Mouse (Mus musculus) liver, adult 2 months (tissue): ENCODE results near the gene Cct8l1. TPM values are rescaled to one million over a fixed set of nuclear protein-coding genes. Genes with fewer than 3 reads are reported as not detected.

ENCODE experiments used
- DNase-seq: peaks from one replicate; pipeline ENCODE4 v3.0.0-alpha.2; 2011; ENCODE audit warnings: low read depth, low spot score; ENCODE audit errors: extremely low read depth
- H3K27ac ChIP-seq: fragments of 200-500 bp; replicated peaks from 2 replicates; pipeline ENCODE4 v1.5.1; 2012; ENCODE audit warnings: low read depth, mild to moderate bottlenecking, control low read depth, inconsistent platforms, low read length; ENCODE audit not compliant: insufficient read depth
- H3K27me3 ChIP-seq: fragments of 200-500 bp; 2 replicates; pipeline ENCODE4 v1.6.1; 2012; ENCODE audit warnings: mild to moderate bottlenecking, moderate library complexity, low read length, inconsistent platforms; ENCODE audit not compliant: control insufficient read depth, insufficient read depth
- H3K36me3 ChIP-seq: fragments of 200-500 bp; 2 replicates; pipeline ENCODE4 v1.6.1; 2012; ENCODE audit warnings: low read length, inconsistent platforms; ENCODE audit not compliant: control insufficient read depth, insufficient read depth
- H3K4me1 ChIP-seq: fragments of 200-500 bp; 2 replicates; pipeline ENCODE4 v1.6.1; 2011; ENCODE audit warnings: low read length; ENCODE audit not compliant: control insufficient read depth, insufficient read depth
- H3K4me3 ChIP-seq: fragments of 200-500 bp; 2 replicates; pipeline ENCODE4 v1.5.1; 2011; ENCODE audit warnings: low read depth, mild to moderate bottlenecking, control low read depth, low read length, moderate library complexity; ENCODE audit not compliant: insufficient read depth
- H3K79me2 ChIP-seq: fragments of 200-500 bp; 2 replicates; pipeline ENCODE4 v1.6.1; 2012; ENCODE audit warnings: inconsistent platforms, mild to moderate bottlenecking, low read length, moderate library complexity; ENCODE audit not compliant: control insufficient read depth, insufficient read depth
- H3K9ac ChIP-seq: fragments of 200-500 bp; 2 replicates; pipeline ENCODE4 v1.6.1; 2012; ENCODE audit warnings: low read depth, mild to moderate bottlenecking, control low read depth, inconsistent platforms, low read length
- CTCF ChIP-seq: fragments of 200-500 bp; IDR thresholded peaks from 2 replicates; pipeline ENCODE4 v1.5.1; 2011; ENCODE audit warnings: low read depth, low read length, control low read depth
- POLR2A ChIP-seq: fragments of 200-500 bp; IDR thresholded peaks from 2 replicates; pipeline ENCODE4 v1.6.1; 2011; ENCODE audit warnings: low read length, control low read depth; ENCODE audit not compliant: insufficient read depth; ENCODE audit errors: extremely low read depth
- WGBS: fragments of 180-500 bp; shearing (Covaris S2); methylation state at CpG from one replicate; pipeline ENCODE4 v1.1.7; 2018; 5-methylcytosine and 5-hydroxymethylcytosine counted together
- polyA plus RNA-seq: library from polyadenylated mRNA; depleted of rRNA; stranded (reverse); fragments of >200 nt; gene quantifications from 2 replicates; pipeline ENCODE4 v1.2.3, GENCODE M21; 2012
- total RNA-seq: library from RNA; depleted of rRNA; stranded (reverse); fragments of >200 nt; gene quantifications from 2 replicates; pipeline ENCODE4 v1.2.3, GENCODE M21; 2014

The Cct8l1 gene
- total and polyA plus RNA-seq, 2 experiments, result not detected

GRCm38 (mm10) chr5:25497720-25498345, 18.0 kb upstream of the Cct8l1 start:
- Histone ChIP-seq H3K4me1 (peaks cover 6% of the 10 kb centered on the region; the same call in 1 of the 2 replicates), H3K27me3 (no peaks in the 10 kb centered on the region), H3K9ac (peak overlapping the region; percentile 98), H3K36me3 (peaks cover 1% of the 10 kb centered on the region; the same call in 1 of the 2 replicates), H3K4me3 (peak overlapping the region; percentile 98), H3K79me2 (peaks cover 14% of the 10 kb centered on the region; the same call in 1 of the 2 replicates), H3K27ac (peak overlapping the region; percentile 91)
- WGBS, result 3% methylated on average over 75 of the region's 78 CpGs
- DNase-seq, result peak; percentile 45
- TF ChIP-seq CTCF (no peak), POLR2A (no peak)

GRCm38 (mm10) chr5:25498346-25498820, 17.5 kb upstream of the Cct8l1 start, which contains the start of gene Kmt2c:
Kmt2c (minus strand) TSS chr5:25498783.
- peaks cover 4% of the 10 kb centered on the region; the same call in 1 of the 2 replicates for H3K36me3 ChIP-seq
- H3K27me3 ChIP-seq, result no peaks in the 10 kb centered on the region
- WGBS, result 1% methylated on average over 54 of the region's 54 CpGs
- peaks cover 6% of the 10 kb centered on the region; the same call in 1 of the 2 replicates for H3K4me1 ChIP-seq
- H3K9ac ChIP-seq, result peak within 1 kb of the TSS; percentile 98
- TF ChIP-seq CTCF, result no peak
- peak; percentile 92 for TF ChIP-seq POLR2A
- DNase-seq, result peak; percentile 54
- peak within 1 kb of the TSS; percentile 98 for H3K27ac ChIP-seq
- peak within 1 kb of the TSS; percentile 98 for H3K4me3 ChIP-seq
- H3K79me2 ChIP-seq, result peaks cover 9% of the 10 kb centered on the region; the same call in 1 of the 2 replicates

DNA sequence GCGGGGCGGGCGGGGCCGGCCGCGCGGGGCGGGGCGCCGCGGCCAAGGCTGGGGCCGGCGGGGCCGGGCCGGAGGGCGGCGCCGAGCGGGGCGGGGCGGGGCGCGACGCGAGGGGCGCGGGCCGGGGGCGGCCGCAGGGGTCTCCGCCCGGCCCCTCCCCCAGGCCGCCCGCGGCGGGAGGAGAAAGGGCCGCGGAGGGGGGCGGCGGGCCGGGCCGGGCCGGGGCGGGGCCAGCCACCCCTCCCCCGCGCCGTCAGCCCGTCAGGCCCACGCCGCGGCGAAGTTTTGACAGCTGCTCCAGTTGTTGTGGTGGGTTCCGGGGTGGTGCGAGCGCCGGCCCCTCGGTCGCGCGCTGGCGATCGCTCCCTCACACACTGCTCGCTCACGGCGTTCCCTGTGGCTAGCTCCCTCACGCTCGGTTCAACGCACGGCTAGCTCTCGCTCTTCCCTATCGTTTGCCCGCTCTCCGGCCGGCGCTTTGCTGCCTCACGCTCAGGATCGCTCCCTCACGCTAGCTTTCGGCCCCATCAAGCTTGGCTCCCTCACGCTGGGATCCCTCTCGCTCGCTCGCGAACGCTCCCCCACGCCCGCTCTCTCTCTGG, 16.9 kb upstream of the Cct8l1 start:
- TF ChIP-seq POLR2A, result no peak
- TF ChIP-seq CTCF, result no peak
- Histone ChIP-seq H3K79me2 (peaks cover 8% of the 10 kb centered on the region; the same call in 1 of the 2 replicates), H3K36me3 (peaks cover 4% of the 10 kb centered on the region; the same call in 1 of the 2 replicates), H3K27ac (peak overlapping the region; percentile 98), H3K9ac (peak overlapping the region; percentile 98), H3K4me3 (peak overlapping the region; percentile 97), H3K4me1 (peaks cover 6% of the 10 kb centered on the region; the same call in 1 of the 2 replicates), H3K27me3 (no peaks in the 10 kb centered on the region)
- 3% methylated on average over 64 of the region's 87 CpGs for WGBS
- DNase-seq, result peak; percentile 45

GRCm38 (mm10) chr5:25499423-25500398, 16.2 kb upstream of the Cct8l1 start:
- Histone ChIP-seq H3K27ac (peak overlapping the region; percentile 98), H3K36me3 (peaks cover 4% of the 10 kb centered on the region; the same call in 1 of the 2 replicates), H3K79me2 (peaks cover 5% of the 10 kb centered on the region; the same call in 1 of the 2 replicates), H3K4me3 (peak overlapping the region; percentile 97), H3K4me1 (peaks cover 6% of the 10 kb centered on the region; the same call in 1 of the 2 replicates), H3K27me3 (no peaks in the 10 kb centered on the region), H3K9ac (peak overlapping the region; percentile 98)
- TF ChIP-seq POLR2A (peak; percentile 70), CTCF (no peak)
- under 1% methylated on average over 88 of the region's 90 CpGs for WGBS
- DNase-seq, result peak; percentile 74

DNA sequence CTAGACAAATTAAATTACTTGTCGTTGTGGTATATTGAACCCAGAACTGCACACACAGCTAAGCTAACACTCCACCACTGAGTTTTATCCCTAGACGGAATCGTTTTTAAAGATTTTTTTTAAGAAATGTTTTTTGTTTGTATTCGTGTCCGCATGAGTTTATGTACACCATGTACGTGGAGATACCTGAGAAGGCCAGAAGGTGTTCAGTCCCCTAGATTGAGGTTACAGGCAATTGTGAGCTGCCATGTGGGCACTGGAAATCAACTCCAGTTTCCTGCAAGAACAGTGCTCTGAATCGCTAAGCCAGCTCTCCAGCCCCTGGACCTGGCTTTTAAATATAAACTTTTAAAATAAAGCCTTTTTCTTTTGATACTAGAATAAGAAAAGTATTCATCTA, 15.2 kb upstream of the Cct8l1 start:
- Histone ChIP-seq H3K4me3 (no peak overlapping the region), H3K4me1 (peaks cover 6% of the 10 kb centered on the region; the same call in 1 of the 2 replicates), H3K27ac (no peak overlapping the region), H3K9ac (no peak overlapping the region), H3K27me3 (no peaks in the 10 kb centered on the region), H3K36me3 (peaks cover 4% of the 10 kb centered on the region; the same call in 1 of the 2 replicates), H3K79me2 (peaks cover 3% of the 10 kb centered on the region; the same call in 1 of the 2 replicates)
- 58% methylated on average over 7 of the region's 7 CpGs for WGBS
- TF ChIP-seq POLR2A (no peak), CTCF (no peak)
- no peak for DNase-seq
